Comparison of ENCODE assay signal across 11 mouse cellular contexts in the genomic region with DNA sequence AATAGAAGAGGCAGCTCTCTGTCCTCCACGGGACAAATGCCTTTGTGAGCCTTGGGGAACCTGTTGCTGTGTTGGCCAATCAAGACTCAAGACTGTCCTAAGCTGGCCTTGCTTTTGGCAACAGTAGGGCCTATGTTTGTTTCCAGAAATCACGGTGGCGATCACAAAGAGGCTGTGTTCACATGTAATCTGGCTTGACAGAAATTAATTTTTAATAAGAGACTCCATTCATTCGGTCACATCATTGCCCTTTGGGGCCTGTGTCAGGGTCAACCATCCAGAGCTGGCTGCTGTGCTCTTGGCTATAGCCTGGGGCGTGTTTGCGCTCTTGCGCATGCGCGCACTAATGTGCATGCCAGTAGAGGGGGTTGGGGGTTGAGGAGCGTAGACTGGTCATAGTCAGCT. TPM values are rescaled to one million over a fixed set of nuclear protein-coding genes. Genes with fewer than 3 reads are reported as not detected.
DNase-seq lines count a peak whose midpoint lies in the region; ATAC-seq and TF ChIP-seq lines count a peak whose summit lies in the region.
"Had no signal": no experiment of that assay in that cellular context is flagged by ENCODE, and none has a peak within 500 bp of the region (broad histone marks: within the 10 kb centered on the region; RNA-seq: fewer than 3 reads in every experiment).

No protein-coding gene starts in this region.

- no peak for TF ChIP-seq CTCF in heart, postnatal 0 days (IDR thresholded peaks at IDR 0.05; ENCODE audit: low read depth)

- no peak for TF ChIP-seq EP300 in heart, postnatal 0 days (IDR thresholded peaks at IDR 0.05; ENCODE audit: low read depth)

- H3K27me3 ChIP-seq in heart, postnatal 0 days (ENCODE audit: control insufficient read depth, insufficient read depth, low read length), result no peaks in the 10 kb centered on the region
- H3K27me3 ChIP-seq in limb, embryonic 10.5 days (ENCODE audit: low read depth, poor library complexity, severe bottlenecking), result no peaks in the 10 kb centered on the region

- no peak overlapping the region for H3K4me3 ChIP-seq in heart, postnatal 0 days (ENCODE audit: low read depth, low read length)
- H3K4me3 ChIP-seq in limb, embryonic 10.5 days, result no peak overlapping the region

- H3K4me2 ChIP-seq in heart, postnatal 0 days (ENCODE audit: low read depth, low read length), result 0 out of 2 replicates have a peak overlapping the region, but pooled peaks have one; percentile 25

- intact Hi-C loops in heart, postnatal 25 days (cut with DNase I), result no loop called here

- H3K4me1 ChIP-seq in heart, postnatal 0 days (ENCODE audit: control insufficient read depth, insufficient read depth), result peaks cover 12% of the 10 kb centered on the region
- peaks cover 54% of the 10 kb centered on the region for H3K4me1 ChIP-seq in limb, embryonic 10.5 days

- no peak for ATAC-seq in heart, postnatal 0 days (ENCODE audit: insufficient read depth, low read depth)
- ATAC-seq: lung, postnatal 0 days had no signal

- no peak overlapping the region for H3K9ac ChIP-seq in heart, postnatal 0 days (replicated peaks; ENCODE audit: low read depth, low read length)

- WGBS in heart, postnatal 0 days, result 77% methylated on average over 10 of the region's 10 CpGs
- 93% methylated on average over 10 of the region's 10 CpGs for WGBS in limb, embryonic 10.5 days

- H3K9me3 ChIP-seq in heart, postnatal 0 days (replicated peaks; ENCODE audit: control insufficient read depth, low read length), result no peaks in the 10 kb centered on the region
- H3K9me3 ChIP-seq in limb, embryonic 10.5 days (replicated peaks), result no peaks in the 10 kb centered on the region

- H3K36me3 ChIP-seq in heart, postnatal 0 days (replicated peaks; ENCODE audit: control insufficient read depth, insufficient read depth, low read length), result no peaks in the 10 kb centered on the region
- H3K36me3 ChIP-seq in limb, embryonic 10.5 days, result no peaks in the 10 kb centered on the region

- peak overlapping the region; percentile 1; the same call in 1 of the 2 replicates for H3K27ac ChIP-seq in heart, postnatal 0 days (ENCODE audit: low read depth)
- peak overlapping the region; percentile 84 for H3K27ac ChIP-seq in limb, embryonic 10.5 days

- no peak for DNase-seq in heart, postnatal 0 days (ENCODE audit: low spot score)
- DNase-seq in heart, postnatal 25 days (ENCODE audit: low spot score), result no peak
- peak; percentile 28 for DNase-seq in thymus, postnatal 4 days
- DNase-seq in thymus, postnatal 10 days (ENCODE audit: low spot score in 2 of 2), result no peak
- DNase-seq in limb, embryonic 10.5 days (ENCODE audit: low spot score), result no peak
- no peak for DNase-seq in lung, postnatal 25 days (ENCODE audit: low spot score)
- DNase-seq in left cerebral cortex, adult 11 months (ENCODE audit: low spot score), result no peak
- no peak for DNase-seq in adrenal gland, postnatal 14 days
- DNase-seq: adrenal gland, adult 2 months; cerebellum, adult 11-12 months had no signal

RNA-seq across cellular contexts. Expression of a gene that starts 21.0 kb away (rescaled TPM):
- 59.8 and 73.6 TPM in 2 replicates for total RNA-seq in heart, postnatal 0 days (2014; rRNA removed; ENCODE audit: low replicate concordance)
- polyA plus RNA-seq in heart, postnatal 0 days (2015; fragmentation: Nextera tagmentation; extraction: Ambion mirVana), result 23.2 and 25.8 TPM in 2 replicates
- 10 to 100 TPM; 18.5 to 19.5 TPM for total RNA-seq in heart, postnatal 25 days (2021)
- polyA plus RNA-seq in limb, embryonic 10.5 days (2016; fragmentation: Nextera tagmentation; extraction: Ambion mirVana), result 206 and 223 TPM in 2 replicates
- total RNA-seq in adrenal gland, postnatal 14 days (2021), result 112 and 113 TPM in 2 replicates
